Mouse (Mus musculus) hindbrain, postnatal 0 days (tissue): Measurements from ENCODE around the gene Slc22a27. TPM values are rescaled to one million over a fixed set of nuclear protein-coding genes. Genes with fewer than 3 reads are reported as not detected.
"Not testable (repeated sequence)": the region's sequence is repeated elsewhere in the genome, so short reads cannot be mapped to it uniquely, and the experiment has no call there.

ENCODE experiments used
- ATAC-seq: fragments of 200-750 bp; cut with Nextera tagmentation; 2 replicates; pipeline ENCODE4 v1.8.0; 2017; ENCODE audit warnings: mild to moderate bottlenecking, moderate TSS enrichment, moderate library complexity
- DNase-seq: peaks from one replicate; pipeline ENCODE4 v3.0.0-alpha.2; 2015; ENCODE audit warnings: low spot score
- H3K27ac ChIP-seq: fragments of 300-500 bp; sonication (generic); 2 replicates; pipeline ENCODE4 v1.5.1; 2014; ENCODE audit warnings: mild to moderate bottlenecking
- H3K27me3 ChIP-seq: fragments of 300-500 bp; sonication (generic); 2 replicates; pipeline ENCODE4 v1.6.1; 2014; ENCODE audit warnings: low read length, mixed read lengths; ENCODE audit not compliant: insufficient read depth
- H3K36me3 ChIP-seq: fragments of 300-500 bp; sonication (generic); 2 replicates; pipeline ENCODE4 v1.6.1; 2014; ENCODE audit warnings: low read length, mixed read lengths; ENCODE audit not compliant: insufficient read depth
- H3K4me1 ChIP-seq: fragments of 300-500 bp; sonication (generic); 2 replicates; pipeline ENCODE4 v1.6.1; 2014; ENCODE audit warnings: antibody characterized with exemption, low read length, mixed read lengths; ENCODE audit not compliant: insufficient read depth
- H3K4me2 ChIP-seq: fragments of 300-500 bp; sonication (generic); 2 replicates; pipeline ENCODE4 v1.6.1; 2014; ENCODE audit warnings: low read depth, mild to moderate bottlenecking, low read length, moderate library complexity, mixed read lengths
- H3K4me3 ChIP-seq: fragments of 300-500 bp; sonication (generic); 2 replicates; pipeline ENCODE4 v1.5.1; 2014; ENCODE audit warnings: low read length
- H3K9ac ChIP-seq: fragments of 300-500 bp; sonication (generic); replicated peaks from 2 replicates; pipeline ENCODE4 v1.6.1; 2014; ENCODE audit warnings: mild to moderate bottlenecking, low read length, moderate library complexity, mixed read lengths
- H3K9me3 ChIP-seq: fragments of 300-500 bp; sonication (generic); 2 replicates; pipeline ENCODE4 v1.6.1; 2016; ENCODE audit warnings: low read length, mixed read lengths
- CTCF ChIP-seq: IDR thresholded peaks from 2 replicates; pipeline ENCODE4 v1.5.1; 2016; ENCODE audit warnings: antibody characterized with exemption, control low read depth, low read depth
- WGBS: fragments of 180-500 bp; shearing (Covaris S2); extraction: QIAGEN DNeasy Blood & Tissue Kit; methylation state at CpG from one replicate; pipeline ENCODE4 v1.1.7; 2014; 5-methylcytosine and 5-hydroxymethylcytosine counted together
- polyA plus RNA-seq: library from polyadenylated mRNA; unstranded; fragments of >200 nt; fragmentation: Nextera tagmentation; extraction: Ambion mirVana; gene quantifications from 2 replicates; pipeline ENCODE4 v1.2.1, GENCODE M21; 2015
- total RNA-seq: library from RNA; depleted of rRNA; stranded (reverse); fragments of >200 nt; gene quantifications from 2 replicates; pipeline ENCODE4 v1.2.3, GENCODE M21; 2014; rRNA removed

Gene Slc22a27
- not detected in 2 replicates for total RNA-seq
- polyA plus RNA-seq, result not detected in 2 replicates

- 65% methylated on average over 5 of the region's 5 CpGs for WGBS
These were observed at the start of gene Slc22a27 for GRCm38 (mm10) chr19:7965927-7966326. TSS of gene Slc22a27 (minus strand) at chr19:7966027.

GRCm38 (mm10) chr19:8011596-8011995, 45.8 kb upstream of the Slc22a27 start:
- H3K4me3 ChIP-seq, DNase-seq, H3K9ac ChIP-seq, H3K4me1 ChIP-seq, ATAC-seq, H3K27me3 ChIP-seq, H3K9me3 ChIP-seq, H3K36me3 ChIP-seq, H3K27ac ChIP-seq, H3K4me2 ChIP-seq: not testable (repeated sequence)
- WGBS, result 93% methylated on average over 9 of the region's 9 CpGs

More at GRCm38 (mm10) chr19:7965927-7966326, at the start of gene Slc22a27:
- not testable (repeated sequence) for H3K9ac ChIP-seq, H3K36me3 ChIP-seq, H3K4me3 ChIP-seq, DNase-seq, H3K27me3 ChIP-seq, H3K9me3 ChIP-seq, H3K4me2 ChIP-seq, ATAC-seq, H3K4me1 ChIP-seq, H3K27ac ChIP-seq

- H3K4me3 ChIP-seq, ATAC-seq, H3K27ac ChIP-seq, H3K9ac ChIP-seq, H3K36me3 ChIP-seq, H3K4me1 ChIP-seq, DNase-seq, H3K27me3 ChIP-seq, H3K9me3 ChIP-seq, H3K4me2 ChIP-seq: not testable (repeated sequence)
- 85% methylated on average over 6 of the region's 6 CpGs for WGBS
These were observed 43.3 kb upstream of the Slc22a27 start for GRCm38 (mm10) chr19:8009086-8009485.

GRCm38 (mm10) chr19:7968703-7969102, 2.9 kb upstream of the Slc22a27 start:
- Histone ChIP-seq H3K27ac (no peak overlapping the region), H3K9me3 (no peaks in the 10 kb centered on the region), H3K27me3 (no peaks in the 10 kb centered on the region), H3K4me2 (no peak overlapping the region), H3K4me1 (no peaks in the 10 kb centered on the region), H3K9ac (no peak overlapping the region), H3K4me3 (no peak overlapping the region), H3K36me3 (no peaks in the 10 kb centered on the region)
- TF ChIP-seq CTCF, result no peak
- 83% methylated on average over 2 of the region's 2 CpGs for WGBS
- ATAC-seq, result no peak
- DNase-seq, result no peak

GRCm38 (mm10) chr19:7966550-7966949, 723 bp upstream of the Slc22a27 start:
- not testable (repeated sequence) for H3K9ac ChIP-seq, H3K4me2 ChIP-seq, ATAC-seq, H3K27ac ChIP-seq, H3K36me3 ChIP-seq, H3K27me3 ChIP-seq, DNase-seq, H3K9me3 ChIP-seq, H3K4me3 ChIP-seq, H3K4me1 ChIP-seq
- 50% methylated on average over 1 of the region's 1 CpGs for WGBS

- not testable (repeated sequence) for ATAC-seq
- WGBS, result 91% methylated on average over 18 of the region's 18 CpGs
These were observed 26.4 kb downstream of the Slc22a27 start for GRCm38 (mm10) chr19:7939391-7939790.

GRCm38 (mm10) chr19:7876626-7877025, 89.2 kb downstream of the Slc22a27 start:
- no peaks in the 10 kb centered on the region for H3K4me1 ChIP-seq
- no peak for TF ChIP-seq CTCF
- no peaks in the 10 kb centered on the region for H3K27me3 ChIP-seq
- DNase-seq (no peak), ATAC-seq (no peak)
- H3K9me3 ChIP-seq, result no peaks in the 10 kb centered on the region
- no peaks in the 10 kb centered on the region for H3K36me3 ChIP-seq
- H3K4me2 ChIP-seq, result no peak overlapping the region
- no peak overlapping the region for H3K27ac ChIP-seq
- WGBS, result 85% methylated on average over 1 of the region's 1 CpGs
- no peak overlapping the region for H3K9ac ChIP-seq
- H3K4me3 ChIP-seq, result no peak overlapping the region

More at GRCm38 (mm10) chr19:7939391-7939790, 26.4 kb downstream of the Slc22a27 start:
- not testable (repeated sequence) for H3K9me3 ChIP-seq, H3K36me3 ChIP-seq, H3K27me3 ChIP-seq, DNase-seq, H3K4me2 ChIP-seq, H3K4me1 ChIP-seq, H3K4me3 ChIP-seq, H3K27ac ChIP-seq, H3K9ac ChIP-seq
